ENCODE assay signal across 24 mouse cellular contexts in the genomic region with DNA sequence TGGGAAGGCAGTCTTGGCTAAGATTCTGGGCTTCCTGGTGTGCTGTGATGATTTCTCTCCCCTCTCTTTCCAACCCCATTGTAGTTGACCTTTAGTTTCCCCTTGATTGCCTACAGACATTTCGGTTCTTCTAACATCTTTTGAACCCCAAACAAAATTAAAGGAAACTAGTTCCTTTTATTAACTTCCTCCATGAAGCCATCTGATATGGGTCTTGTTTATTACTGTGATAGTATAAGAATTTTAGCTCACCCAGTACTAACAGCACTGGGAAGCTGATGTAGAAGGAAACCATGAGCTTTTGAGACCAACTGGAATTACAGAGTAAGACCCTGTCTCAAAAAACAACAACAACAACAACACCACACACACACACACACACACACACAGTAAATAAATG.
"Had no signal": no experiment of that assay in that cellular context is flagged by ENCODE, and none has a peak within 500 bp of the region (broad histone marks: within the 10 kb centered on the region; RNA-seq: fewer than 3 reads in every experiment).

No protein-coding gene starts in this region.

- H3K27ac ChIP-seq: heart, embryonic 10.5 days; hindbrain, embryonic 10.5 days; hindbrain, embryonic 12.5 days; hindbrain, embryonic 14.5 days; intestine, embryonic 15.5 days; layer of hippocampus, adult 2 months; left cerebral cortex, adult 2 months; limb, embryonic 10.5 days; limb, embryonic 12.5 days had no signal

- H3K4me3 ChIP-seq: heart, embryonic 10.5 days; heart, embryonic 12.5 days; hindbrain, embryonic 10.5 days; hindbrain, embryonic 12.5 days; intestine, embryonic 15.5 days; layer of hippocampus, adult 2 months; left cerebral cortex, adult 2 months; limb, embryonic 10.5 days; limb, embryonic 12.5 days had no signal

- ATAC-seq: hindbrain, embryonic 16.5 days; inflammation-experienced regulatory T-cells, adult 6 months; intestine, embryonic 15.5 days; intestine, postnatal 0 days had no signal

- DNase-seq: gastrocnemius, postnatal 14 days; gastrocnemius, postnatal 36 days; heart, adult 18-20 months; heart, postnatal 10 days; heart, postnatal 4 days; kidney, adult 18-20 months; kidney, adult 8-10 months; kidney, postnatal 10 days; kidney, postnatal 25 days; kidney, postnatal 4 days; liver had no signal

- H3K27me3 ChIP-seq: heart, embryonic 12.5 days; hindbrain, embryonic 12.5 days; intestine, embryonic 15.5 days; limb, embryonic 12.5 days had no signal

- H3K4me1 ChIP-seq: heart, embryonic 10.5 days; heart, embryonic 12.5 days; hindbrain, embryonic 10.5 days; hindbrain, embryonic 12.5 days; intestine, embryonic 15.5 days; limb, embryonic 10.5 days; limb, embryonic 12.5 days had no signal

- H3K36me3 ChIP-seq: heart, embryonic 10.5 days; heart, embryonic 12.5 days; hindbrain, embryonic 10.5 days; hindbrain, embryonic 12.5 days; intestine, embryonic 15.5 days; limb, embryonic 10.5 days; limb, embryonic 12.5 days had no signal
